Mouse (Mus musculus): ENCODE data around the gene Wfdc10.

Gene Wfdc10

GRCm38 (mm10) chr2:164701761-164702160, 45.9 kb downstream of the Wfdc10 start:
- peak; percentile 44 for DNase-seq

GRCm38 (mm10) chr2:164704235-164704634, 48.4 kb downstream of the Wfdc10 start:
- peak; percentile 43 for DNase-seq

- DNase-seq = peak; percentile 54
Measured at GRCm38 (mm10) chr2:164705328-164705727, 49.5 kb downstream of the Wfdc10 start.

- DNase-seq = peak; percentile 76
Measured at GRCm38 (mm10) chr2:164705991-164706390, 50.1 kb downstream of the Wfdc10 start.

Data from heart, adult 11 months (tissue).